Mouse (Mus musculus) bone marrow, adult 2 months (tissue): ENCODE results near the gene Ssbp3.

Source experiments
- CTCF ChIP-seq: fragments of 200-500 bp; IDR thresholded peaks from 2 replicates; pipeline ENCODE4 v1.5.1; 2011; ENCODE audit warnings: low read length, control low read depth; ENCODE audit not compliant: control insufficient read depth, insufficient read depth
- POLR2A ChIP-seq: fragments of 200-500 bp; IDR thresholded peaks from 2 replicates; pipeline ENCODE4 v1.6.1; 2011; ENCODE audit warnings: low read depth, mild to moderate bottlenecking, control low read depth, low read length, borderline replicate concordance; ENCODE audit not compliant: control insufficient read depth

DNA sequence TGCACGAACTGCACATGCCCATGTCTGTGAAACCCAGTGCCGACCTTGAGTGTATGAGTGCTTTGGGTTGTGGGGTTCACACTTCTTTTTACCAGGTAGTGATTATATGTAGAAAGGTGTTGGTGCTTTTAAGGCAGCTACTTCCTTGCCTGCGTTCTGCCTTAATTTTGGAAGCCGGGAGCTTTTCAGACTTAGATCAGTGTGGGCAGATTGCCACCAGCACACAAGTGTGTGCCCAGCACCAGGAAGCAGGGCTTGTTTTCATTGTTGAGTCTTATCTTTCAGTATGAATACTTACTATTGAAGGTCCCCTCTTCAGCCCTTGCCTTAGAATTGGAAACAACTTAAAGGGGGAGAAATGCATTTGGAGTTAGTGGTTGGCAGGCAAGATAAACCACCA lies 32.0 kb downstream of the Ssbp3 start:
- TF ChIP-seq POLR2A (no peak), CTCF (no peak)
